Mouse (Mus musculus) layer of hippocampus, adult 11-12 months (tissue): Measurements from ENCODE around the gene H2afj.
A peak's percentile ranks its signal among the peaks of the same experiment; 100 is the strongest.

Experiments
- DNase-seq: peaks from one replicate; pipeline ENCODE4 v3.0.0; 2022; ENCODE audit warnings: low spot score

Gene H2afj

GRCm38 (mm10) chr6:136806819-136807218, 1.2 kb upstream of the H2afj start:
- no peak for DNase-seq

GRCm38 (mm10) chr6:136807395-136808013, 540 bp upstream of the H2afj start:
- no peak for DNase-seq

GRCm38 (mm10) chr6:136808631-136809046, 595 bp downstream of the H2afj start:
- DNase-seq, result peak; percentile 55

- no peak for DNase-seq
Observed at GRCm38 (mm10) chr6:136809077-136809476, 1.0 kb downstream of the H2afj start.

GRCm38 (mm10) chr6:136809673-136810072, 1.6 kb downstream of the H2afj start:
- no peak for DNase-seq

GRCm38 (mm10) chr6:136811196-136811595, 3.2 kb downstream of the H2afj start:
- DNase-seq, result no peak

- DNase-seq, result no peak
Observed at GRCm38 (mm10) chr6:136813117-136813516, 5.1 kb downstream of the H2afj start.

- DNase-seq, result no peak
Observed at GRCm38 (mm10) chr6:136815381-136815780, 7.3 kb downstream of the H2afj start.

- no peak for DNase-seq
Observed at GRCm38 (mm10) chr6:136816826-136817225, 8.8 kb downstream of the H2afj start.

GRCm38 (mm10) chr6:136817549-136817948, 9.5 kb downstream of the H2afj start:
- peak; percentile 89 for DNase-seq

- no peak for DNase-seq
Observed at GRCm38 (mm10) chr6:136820381-136820780, 12.3 kb downstream of the H2afj start.

GRCm38 (mm10) chr6:136821086-136821485, 13.0 kb downstream of the H2afj start:
- no peak for DNase-seq

- DNase-seq, result no peak
Observed at GRCm38 (mm10) chr6:136824987-136825386, 16.9 kb downstream of the H2afj start.

- no peak for DNase-seq
Observed at GRCm38 (mm10) chr6:136827116-136827515, 19.1 kb downstream of the H2afj start.

GRCm38 (mm10) chr6:136827516-136827880, 19.5 kb downstream of the H2afj start, which contains the start of gene BC049715:
Gene BC049715, plus strand, starts transcription at chr6:136827626.
- DNase-seq, result no peak

GRCm38 (mm10) chr6:136827881-136828561, 20.0 kb downstream of the H2afj start, which contains the start of gene Wbp11:
Gene Wbp11, minus strand, starts transcription at chr6:136828233.
- peak; percentile 97 for DNase-seq

GRCm38 (mm10) chr6:136828681-136829080, 20.6 kb downstream of the H2afj start:
- DNase-seq, result no peak

- no peak for DNase-seq
Observed at GRCm38 (mm10) chr6:136831712-136832111, 23.7 kb downstream of the H2afj start.

- DNase-seq, result no peak
Observed at GRCm38 (mm10) chr6:136835352-136835751, 27.3 kb downstream of the H2afj start, which contains the start of gene Smco3. Gene Smco3, minus strand, starts transcription at chr6:136835452.

GRCm38 (mm10) chr6:136837323-136837722, 29.3 kb downstream of the H2afj start:
- no peak for DNase-seq

GRCm38 (mm10) chr6:136844903-136845302, 36.9 kb downstream of the H2afj start:
- DNase-seq, result no peak

GRCm38 (mm10) chr6:136845706-136846480, 37.8 kb downstream of the H2afj start:
- no peak for DNase-seq

- DNase-seq, result no peak
Observed at GRCm38 (mm10) chr6:136847267-136847666, 39.2 kb downstream of the H2afj start.
